Mouse (Mus musculus): Measurements from ENCODE around the gene Gm3317.
"Not testable (repeated sequence)": the region's sequence is repeated elsewhere in the genome, so short reads cannot be mapped to it uniquely, and the experiment has no call there.

Gm3317 gene

GRCm38 (mm10) chr14:5164235-5164634 lies at the start of gene Gm3317:
TSS of gene Gm3317 (plus strand) at chr14:5164535.
- DNase-seq: not testable (repeated sequence)

DNA sequence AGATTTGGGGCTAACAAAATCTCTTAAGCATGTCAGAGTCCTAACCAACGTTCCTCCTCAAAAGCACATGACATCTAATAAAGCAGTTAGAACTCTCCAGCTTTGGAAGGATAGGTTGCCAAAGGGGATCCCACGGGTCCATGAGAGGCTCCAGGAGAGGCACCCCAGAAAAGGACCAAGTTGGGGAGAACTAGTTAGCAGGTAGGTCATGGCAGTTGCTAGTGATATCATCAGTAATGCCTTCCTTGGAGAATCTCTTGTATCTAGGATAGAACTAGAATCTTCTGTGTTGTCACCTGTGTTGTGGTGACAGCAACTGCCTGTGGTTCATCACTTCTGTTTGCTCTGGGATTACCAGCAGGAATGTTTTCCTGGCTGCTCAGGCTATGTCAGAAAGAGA lies 33.1 kb upstream of the Gm3317 start, which contains the start of gene Gm8279:
Gene Gm8279, plus strand, starts transcription at position 301 of the 400 bp plus-strand sequence.
- not testable (repeated sequence) for DNase-seq

- DNase-seq: not testable (repeated sequence)
Measured at GRCm38 (mm10) chr14:5185493-5185892, 21.2 kb downstream of the Gm3317 start, which contains the start of gene Gm8271. TSS of gene Gm8271 (plus strand) at chr14:5185793.
